Mouse (Mus musculus) forebrain, embryonic 11.5 days (tissue): ENCODE measurements around the gene Ndufs2. TPM values are rescaled to one million over a fixed set of nuclear protein-coding genes. Genes with fewer than 3 reads are reported as not detected.

Source experiments
- ATAC-seq: fragments of 200-750 bp; cut with Nextera tagmentation; replicated peaks from 2 replicates; pipeline ENCODE4 v1.8.0; 2017; ENCODE audit warnings: moderate TSS enrichment; ENCODE audit not compliant: low FRiP score
- DNase-seq: peaks from one replicate; pipeline ENCODE4 v3.0.0-alpha.2; 2017; ENCODE audit warnings: low spot score
- H3K27ac ChIP-seq: fragments of 300-500 bp; sonication (generic); 2 replicates; pipeline ENCODE4 v1.5.1; 2014; ENCODE audit warnings: low read depth, low read length
- H3K27me3 ChIP-seq: fragments of 300-500 bp; sonication (generic); 2 replicates; pipeline ENCODE4 v1.6.1; 2014; ENCODE audit warnings: mild to moderate bottlenecking, low read length, mixed read lengths; ENCODE audit not compliant: control insufficient read depth, insufficient read depth
- H3K36me3 ChIP-seq: fragments of 300-500 bp; sonication (generic); 2 replicates; pipeline ENCODE4 v1.6.1; 2014; ENCODE audit warnings: mild to moderate bottlenecking, low read length, moderate library complexity, mixed read lengths; ENCODE audit not compliant: control insufficient read depth, insufficient read depth
- H3K4me1 ChIP-seq: fragments of 300-500 bp; sonication (generic); replicated peaks from 2 replicates; pipeline ENCODE4 v1.6.1; 2014; ENCODE audit warnings: low read length, mixed read lengths; ENCODE audit not compliant: control insufficient read depth, insufficient read depth
- H3K4me2 ChIP-seq: fragments of 300-500 bp; sonication (generic); 2 replicates; pipeline ENCODE4 v1.6.1; 2014; ENCODE audit warnings: low read depth, mild to moderate bottlenecking, low read length, moderate library complexity, mixed read lengths; ENCODE audit not compliant: severe bottlenecking
- H3K4me3 ChIP-seq: fragments of 300-500 bp; sonication (generic); 2 replicates; pipeline ENCODE4 v1.5.1; 2014; ENCODE audit warnings: low read depth, low read length
- H3K9ac ChIP-seq: fragments of 300-500 bp; sonication (generic); 2 replicates; pipeline ENCODE4 v1.6.1; 2014; ENCODE audit warnings: low read length
- H3K9me3 ChIP-seq: fragments of 300-500 bp; sonication (generic); 2 replicates; pipeline ENCODE4 v1.6.1; 2016; ENCODE audit warnings: low read length, mixed read lengths; ENCODE audit not compliant: control insufficient read depth
- WGBS: fragments of 180-500 bp; shearing (Covaris S2); extraction: QIAGEN DNeasy Blood & Tissue Kit; methylation state at CpG from one replicate; pipeline ENCODE4 v1.1.7; 2014; 5-methylcytosine and 5-hydroxymethylcytosine counted together
- polyA plus RNA-seq: library from polyadenylated mRNA; unstranded; fragments of >200 nt; fragmentation: Nextera tagmentation; extraction: Ambion mirVana; gene quantifications from 2 replicates; pipeline ENCODE4 v1.2.1, GENCODE M21; 2014

The Ndufs2 gene
- polyA plus RNA-seq, 1 experiment from 2014 or later, result 264 TPM

- WGBS, result 68% methylated on average over 1 of the region's 1 CpGs
- Histone ChIP-seq H3K9me3 (no peaks in the 10 kb centered on the region), H3K27me3 (peaks cover 17% of the 10 kb centered on the region), H3K4me1 (0 out of 2 replicates have a peak, but pooled peaks cover 4% of the 10 kb centered on the region), H3K36me3 (no peaks in the 10 kb centered on the region), H3K27ac (no peak overlapping the region), H3K9ac (no peak overlapping the region), H3K4me3 (no peak overlapping the region), H3K4me2 (no peak overlapping the region)
- DNase-seq (no peak), ATAC-seq (no peak)
These were observed 51.7 kb downstream of the Ndufs2 start for GRCm38 (mm10) chr1:171199532-171199931.

GRCm38 (mm10) chr1:171195887-171196397, 55.2 kb downstream of the Ndufs2 start, which contains the start of gene Pcp4l1:
Gene Pcp4l1, minus strand, starts transcription at chr1:171196268.
- WGBS, result under 1% methylated on average over 33 of the region's 33 CpGs
- DNase-seq (peak; percentile 82), ATAC-seq (peak; percentile 87)
- Histone ChIP-seq H3K9me3 (no peaks in the 10 kb centered on the region), H3K9ac (peak within 1 kb of the TSS; percentile 45; the same call in 1 of the 2 replicates), H3K4me1 (peaks cover 6% of the 10 kb centered on the region; the same call in 1 of the 2 replicates), H3K36me3 (no peaks in the 10 kb centered on the region), H3K4me3 (peak within 1 kb of the TSS; percentile 50), H3K4me2 (peak within 1 kb of the TSS; percentile 94), H3K27me3 (peaks cover 33% of the 10 kb centered on the region), H3K27ac (no peak within 1 kb of the TSS)

GRCm38 (mm10) chr1:171195046-171195822, 56.0 kb downstream of the Ndufs2 start:
- H3K9me3 ChIP-seq, result no peaks in the 10 kb centered on the region
- whole genome bisulfite sequencing, result 4% methylated on average over 20 of the region's 20 CpGs
- no peak overlapping the region for H3K27ac ChIP-seq
- H3K9ac ChIP-seq, result no peak overlapping the region; the same call in 1 of the 2 replicates
- H3K36me3 ChIP-seq, result no peaks in the 10 kb centered on the region
- ATAC-seq, result 0 out of 2 replicates have a peak, but pooled peaks have one; percentile 1
- H3K27me3 ChIP-seq, result peaks cover 33% of the 10 kb centered on the region
- no peak for DNase-seq
- H3K4me1 ChIP-seq, result peaks cover 6% of the 10 kb centered on the region; the same call in 1 of the 2 replicates
- H3K4me2 ChIP-seq, result peak overlapping the region; percentile 94
- H3K4me3 ChIP-seq, result peak overlapping the region; percentile 50

- Histone ChIP-seq H3K4me1 (peaks cover 9% of the 10 kb centered on the region; the same call in 1 of the 2 replicates), H3K4me3 (no peak overlapping the region), H3K27ac (no peak overlapping the region), H3K9ac (no peak overlapping the region), H3K36me3 (no peaks in the 10 kb centered on the region), H3K27me3 (peaks cover 33% of the 10 kb centered on the region), H3K9me3 (no peaks in the 10 kb centered on the region), H3K4me2 (no peak overlapping the region)
- DNase-seq (no peak), ATAC-seq (no peak)
- 25% methylated on average over 11 of the region's 11 CpGs for WGBS
These were observed 57.0 kb downstream of the Ndufs2 start for GRCm38 (mm10) chr1:171193911-171194830.

GRCm38 (mm10) chr1:171193093-171193840, 57.9 kb downstream of the Ndufs2 start:
- no peaks in the 10 kb centered on the region for H3K9me3 ChIP-seq
- 0 out of 2 replicates have a peak, but pooled peaks have one; percentile 8 for ATAC-seq
- H3K27me3 ChIP-seq, result peaks cover 33% of the 10 kb centered on the region
- peak overlapping the region; percentile 33 for H3K4me2 ChIP-seq
- WGBS, result 3% methylated on average over 18 of the region's 18 CpGs
- H3K27ac ChIP-seq, result no peak overlapping the region
- H3K4me1 ChIP-seq, result peaks cover 13% of the 10 kb centered on the region; the same call in 1 of the 2 replicates
- H3K4me3 ChIP-seq, result peak overlapping the region; percentile 12; the same call in 1 of the 2 replicates
- DNase-seq, result no peak
- no peaks in the 10 kb centered on the region for H3K36me3 ChIP-seq
- peak overlapping the region; percentile 1 for H3K9ac ChIP-seq

- Histone ChIP-seq H3K9ac (no peak overlapping the region), H3K4me2 (no peak overlapping the region), H3K4me3 (no peak overlapping the region), H3K27me3 (peaks cover 33% of the 10 kb centered on the region), H3K36me3 (no peaks in the 10 kb centered on the region), H3K9me3 (no peaks in the 10 kb centered on the region), H3K4me1 (peaks cover 13% of the 10 kb centered on the region; the same call in 1 of the 2 replicates), H3K27ac (no peak overlapping the region)
- ATAC-seq, result no peak
- no peak for DNase-seq
- 48% methylated on average over 10 of the region's 10 CpGs for WGBS
These were observed 58.9 kb downstream of the Ndufs2 start for GRCm38 (mm10) chr1:171192283-171192682.

- Histone ChIP-seq H3K27me3 (peaks cover 28% of the 10 kb centered on the region), H3K27ac (no peak overlapping the region), H3K9me3 (no peaks in the 10 kb centered on the region), H3K9ac (no peak overlapping the region), H3K4me3 (no peak overlapping the region), H3K4me1 (peaks cover 10% of the 10 kb centered on the region; the same call in 1 of the 2 replicates), H3K4me2 (no peak overlapping the region), H3K36me3 (no peaks in the 10 kb centered on the region)
- ATAC-seq (no peak), DNase-seq (no peak)
- WGBS, result 92% methylated on average over 9 of the region's 9 CpGs
These were observed 60.4 kb downstream of the Ndufs2 start for GRCm38 (mm10) chr1:171190832-171191231.
